Mouse (Mus musculus) intestine, embryonic 14.5 days (tissue): ENCODE measurements at regions not wholly inside any gene's neighbourhood (a gene's known extent, or its start where the extent isn't known, plus 50 kb on each side); places are given as distances from the start of the nearest gene placed in this dataset.

Experiments
- ATAC-seq: fragments of 200-750 bp; cut with Nextera tagmentation; replicated peaks from 2 replicates; pipeline ENCODE4 v1.8.0; 2017; ENCODE audit warnings: low read depth, moderate number of reproducible peaks, moderate TSS enrichment, moderate library complexity; ENCODE audit not compliant: low FRiP score, low TSS enrichment
- DNase-seq: peaks from one replicate; pipeline ENCODE4 v3.0.0-alpha.2; 2018; ENCODE audit warnings: low spot score
- H3K27ac ChIP-seq: fragments of 300-500 bp; sonication (generic); 2 replicates; pipeline ENCODE4 v1.5.1; 2014; ENCODE audit warnings: low read depth, mild to moderate bottlenecking, control low read depth
- H3K27me3 ChIP-seq: fragments of 300-500 bp; sonication (generic); replicated peaks from 2 replicates; pipeline ENCODE4 v1.6.1; 2014; ENCODE audit warnings: low read length, control low read depth; ENCODE audit not compliant: control insufficient read depth, insufficient read depth
- H3K36me3 ChIP-seq: fragments of 300-500 bp; sonication (generic); 2 replicates; pipeline ENCODE4 v1.6.1; 2014; ENCODE audit warnings: low read length, control low read depth; ENCODE audit not compliant: control insufficient read depth, insufficient read depth
- H3K4me1 ChIP-seq: fragments of 300-500 bp; sonication (generic); replicated peaks from 2 replicates; pipeline ENCODE4 v1.6.1; 2014; ENCODE audit warnings: low read length, control low read depth, mixed read lengths; ENCODE audit not compliant: control insufficient read depth, insufficient read depth
- H3K4me2 ChIP-seq: fragments of 300-500 bp; sonication (generic); 2 replicates; pipeline ENCODE4 v1.6.1; 2014; ENCODE audit warnings: low read length
- H3K4me3 ChIP-seq: fragments of 300-500 bp; sonication (generic); 2 replicates; pipeline ENCODE4 v1.5.1; 2014; ENCODE audit warnings: low read depth, low read length, control low read depth, mixed read lengths
- H3K9ac ChIP-seq: fragments of 300-500 bp; sonication (generic); 2 replicates; pipeline ENCODE4 v1.6.1; 2014; ENCODE audit warnings: mild to moderate bottlenecking, low read length
- H3K9me3 ChIP-seq: fragments of 300-500 bp; sonication (generic); 2 replicates; pipeline ENCODE4 v1.6.1; 2016; ENCODE audit warnings: low read length, control low read depth; ENCODE audit not compliant: control insufficient read depth
- WGBS: fragments of 180-500 bp; shearing (Covaris S2); extraction: QIAGEN DNeasy Blood & Tissue Kit; methylation state at CpG from one replicate; pipeline ENCODE4 v1.1.7; 2014; 5-methylcytosine and 5-hydroxymethylcytosine counted together

- Histone ChIP-seq H3K27me3 (peaks cover 30% of the 10 kb centered on the region), H3K36me3 (no peaks in the 10 kb centered on the region), H3K9me3 (no peaks in the 10 kb centered on the region), H3K9ac (peak overlapping the region; percentile 58), H3K27ac (peak overlapping the region; percentile 43), H3K4me1 (no peaks in the 10 kb centered on the region), H3K4me3 (peak overlapping the region; percentile 38), H3K4me2 (peak overlapping the region; percentile 62)
- DNase-seq: peak; percentile 61
- 0 out of 2 replicates have a peak, but pooled peaks have one; percentile 12 for ATAC-seq
- WGBS: 6% methylated on average over 9 of the region's 9 CpGs
Observed at GRCm38 (mm10) chrX:11807883-11808262, 352.3 kb downstream of the Bcor start.

- DNase-seq (no peak), ATAC-seq (no peak)
- Histone ChIP-seq H3K36me3 (no peaks in the 10 kb centered on the region), H3K4me1 (no peaks in the 10 kb centered on the region), H3K4me3 (no peak overlapping the region), H3K9me3 (no peaks in the 10 kb centered on the region), H3K4me2 (no peak overlapping the region), H3K27ac (no peak overlapping the region), H3K27me3 (peaks cover 30% of the 10 kb centered on the region), H3K9ac (no peak overlapping the region)
- 64% methylated on average over 8 of the region's 8 CpGs for WGBS
Observed at GRCm38 (mm10) chrX:11808911-11809310, 351.2 kb downstream of the Bcor start.

GRCm38 (mm10) chrX:11814861-11815260, 345.3 kb downstream of the Bcor start:
- Histone ChIP-seq H3K4me3 (no peak overlapping the region), H3K27ac (no peak overlapping the region), H3K9me3 (no peaks in the 10 kb centered on the region), H3K4me1 (no peaks in the 10 kb centered on the region), H3K27me3 (no peaks in the 10 kb centered on the region), H3K4me2 (no peak overlapping the region), H3K9ac (no peak overlapping the region), H3K36me3 (no peaks in the 10 kb centered on the region)
- no peak for ATAC-seq
- DNase-seq: no peak
- 40% methylated on average over 9 of the region's 9 CpGs for WGBS

- Histone ChIP-seq H3K4me1 (no peaks in the 10 kb centered on the region), H3K27me3 (no peaks in the 10 kb centered on the region), H3K9ac (no peak overlapping the region), H3K36me3 (no peaks in the 10 kb centered on the region), H3K4me2 (no peak overlapping the region), H3K9me3 (no peaks in the 10 kb centered on the region), H3K27ac (no peak overlapping the region), H3K4me3 (no peak overlapping the region)
- ATAC-seq: no peak
- 53% methylated on average over 4 of the region's 4 CpGs for WGBS
- no peak for DNase-seq
Observed at GRCm38 (mm10) chrX:11815864-11816263, 344.3 kb downstream of the Bcor start.

GRCm38 (mm10) chrX:11818634-11819033, 341.5 kb downstream of the Bcor start:
- DNase-seq: no peak
- WGBS: 92% methylated on average over 3 of the region's 3 CpGs
- Histone ChIP-seq H3K9me3 (no peaks in the 10 kb centered on the region), H3K27me3 (no peaks in the 10 kb centered on the region), H3K4me3 (no peak overlapping the region), H3K9ac (no peak overlapping the region), H3K27ac (no peak overlapping the region), H3K4me1 (no peaks in the 10 kb centered on the region), H3K4me2 (no peak overlapping the region), H3K36me3 (no peaks in the 10 kb centered on the region)
- no peak for ATAC-seq

GRCm38 (mm10) chrX:11821165-11821564, 339.0 kb downstream of the Bcor start:
- Histone ChIP-seq H3K4me3 (no peak overlapping the region), H3K27me3 (no peaks in the 10 kb centered on the region), H3K27ac (no peak overlapping the region), H3K9me3 (no peaks in the 10 kb centered on the region), H3K9ac (no peak overlapping the region), H3K4me2 (no peak overlapping the region), H3K4me1 (no peaks in the 10 kb centered on the region), H3K36me3 (no peaks in the 10 kb centered on the region)
- ATAC-seq (no peak), DNase-seq (no peak)
- 57% methylated on average over 2 of the region's 2 CpGs for WGBS

- no peak for ATAC-seq
- H3K9me3 ChIP-seq: no peaks in the 10 kb centered on the region
- no peak overlapping the region for H3K27ac ChIP-seq
- H3K4me1 ChIP-seq: no peaks in the 10 kb centered on the region; the same call in 1 of the 2 replicates
- 57% methylated on average over 16 of the region's 16 CpGs for WGBS
- H3K27me3 ChIP-seq: no peaks in the 10 kb centered on the region
- DNase-seq: no peak
- H3K9ac ChIP-seq: no peak overlapping the region
- no peak overlapping the region for H3K4me3 ChIP-seq
- H3K4me2 ChIP-seq: no peak overlapping the region
- no peaks in the 10 kb centered on the region for H3K36me3 ChIP-seq
Observed at GRCm38 (mm10) chrX:11821880-11822768, 338.0 kb downstream of the Bcor start.

- no peak for DNase-seq
- no peaks in the 10 kb centered on the region for H3K9me3 ChIP-seq
- no peaks in the 10 kb centered on the region; the same call in 1 of the 2 replicates for H3K4me1 ChIP-seq
- H3K4me3 ChIP-seq: no peak overlapping the region
- no peak overlapping the region for H3K9ac ChIP-seq
- no peak overlapping the region for H3K4me2 ChIP-seq
- H3K36me3 ChIP-seq: no peaks in the 10 kb centered on the region
- no peak overlapping the region for H3K27ac ChIP-seq
- 78% methylated on average over 1 of the region's 1 CpGs for WGBS
- no peaks in the 10 kb centered on the region for H3K27me3 ChIP-seq
- no peak for ATAC-seq
Observed at GRCm38 (mm10) chrX:11825948-11826347, 334.2 kb downstream of the Bcor start.
